Mouse (Mus musculus) ZHBTc4 (cell line): ENCODE measurements around the gene Eif3f.

Experiments
- DNase-seq: peaks from one replicate; pipeline ENCODE4 v3.0.0-alpha.2; 2011; ENCODE audit warnings: low read depth, low spot score

Eif3f gene

GRCm38 (mm10) chr7:108966742-108967362 lies 32.6 kb downstream of the Eif3f start:
- DNase-seq: peak; percentile 80

GRCm38 (mm10) chr7:108968201-108968600 lies 34.0 kb downstream of the Eif3f start:
- no peak for DNase-seq

DNA sequence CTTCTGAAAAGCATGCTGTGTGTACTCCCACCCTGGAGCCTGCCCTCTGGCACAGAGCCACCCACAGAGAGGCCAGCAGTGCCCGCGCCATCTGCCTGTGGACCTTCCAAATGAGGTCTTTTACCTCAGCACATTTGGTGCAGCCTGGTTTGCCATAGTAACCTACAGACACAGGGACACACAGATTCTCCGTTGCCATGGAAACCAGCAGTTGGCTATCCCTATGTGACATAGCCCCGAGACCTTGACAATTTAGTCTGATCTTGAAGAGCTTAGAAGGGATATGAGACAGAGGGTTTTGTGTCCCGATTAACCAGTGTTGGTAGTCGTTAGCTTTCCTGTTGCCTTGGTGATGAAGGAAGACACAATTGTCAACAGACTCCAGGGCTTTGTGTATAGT lies 38.1 kb downstream of the Eif3f start:
- peak; percentile 37 for DNase-seq

- no peak for DNase-seq
Measured at GRCm38 (mm10) chr7:108985934-108986708, 51.9 kb downstream of the Eif3f start.

DNA sequence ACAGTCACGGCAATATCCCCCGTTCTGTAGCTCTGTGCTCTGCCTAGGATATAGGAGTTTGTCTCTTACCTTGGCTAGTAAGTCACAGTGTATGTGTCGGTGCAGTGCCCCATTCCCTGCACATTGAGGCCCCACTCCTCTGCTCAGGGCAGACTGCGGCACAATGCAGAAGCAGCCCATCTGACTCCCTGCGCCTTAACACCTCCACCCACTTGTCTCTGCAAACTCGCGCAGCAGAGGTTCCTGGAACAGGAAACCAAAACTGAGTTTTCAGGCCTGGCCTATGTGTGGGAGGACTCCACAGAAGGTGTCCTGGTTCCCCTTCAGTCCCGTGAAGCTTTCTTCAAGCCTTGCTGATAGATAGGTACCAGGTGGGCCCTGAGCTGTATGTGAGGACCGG lies 57.0 kb downstream of the Eif3f start:
- DNase-seq: no peak
